Mouse (Mus musculus): ENCODE results near the gene Nkd1. TPM values are rescaled to one million over a fixed set of nuclear protein-coding genes. Genes with fewer than 3 reads are reported as not detected.

Gene Nkd1
- polyA plus RNA-seq, 1 experiment from 2014 or later: 33.7 TPM

DNA sequence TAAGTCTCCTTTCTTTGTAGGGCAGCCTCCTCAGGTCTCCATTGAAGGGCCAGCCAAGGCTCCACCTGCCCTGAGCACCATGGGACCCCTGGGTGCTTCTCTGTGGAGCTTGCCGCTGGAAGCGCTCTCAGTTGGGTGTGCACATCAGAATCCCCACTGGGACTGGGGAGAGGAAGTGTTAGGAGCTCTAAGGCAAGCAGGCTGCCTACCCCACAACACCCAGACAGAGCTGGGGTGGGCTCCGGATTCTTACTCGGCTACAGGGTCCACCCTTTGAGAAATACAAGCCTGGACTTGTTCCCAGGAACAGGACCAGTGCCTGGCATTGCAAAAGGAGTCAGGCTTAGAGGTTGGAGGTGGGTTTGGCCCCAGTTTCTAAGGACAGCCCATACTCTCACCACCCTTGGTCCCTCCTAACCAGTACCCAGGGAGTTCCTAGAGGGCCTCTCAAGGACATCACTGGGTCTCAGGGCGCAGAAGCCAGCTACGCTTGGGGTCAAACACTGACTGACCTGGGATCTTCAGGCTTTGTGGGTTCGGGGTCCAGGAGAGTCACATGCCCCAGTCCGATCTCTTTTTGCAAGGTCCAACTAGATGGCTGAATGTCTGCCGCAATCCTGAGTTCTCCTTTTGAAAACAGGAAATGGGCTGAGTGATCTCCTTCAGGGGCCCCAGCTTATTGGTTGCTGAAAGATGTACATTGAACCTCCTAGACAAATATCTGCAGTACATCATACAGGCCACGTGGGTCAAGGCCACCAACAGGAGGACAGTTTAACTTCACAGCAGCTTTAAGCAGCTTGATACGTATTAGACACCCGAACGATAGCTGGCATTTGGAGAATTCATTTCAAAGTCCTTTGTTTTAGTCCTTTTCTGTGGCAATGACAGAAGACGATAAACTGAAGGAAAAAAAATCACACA lies 114.6 kb downstream of the Nkd1 start, which contains the start of gene Snx20:
TSS of gene Snx20 (minus strand) at position 655 of the 924 bp plus-strand sequence.
- H3K4me2 ChIP-seq (replicated peaks; ENCODE audit: low read depth, low read length): no peak within 1 kb of the TSS
- WGBS: 75% methylated on average over 14 of the region's 14 CpGs

DNA sequence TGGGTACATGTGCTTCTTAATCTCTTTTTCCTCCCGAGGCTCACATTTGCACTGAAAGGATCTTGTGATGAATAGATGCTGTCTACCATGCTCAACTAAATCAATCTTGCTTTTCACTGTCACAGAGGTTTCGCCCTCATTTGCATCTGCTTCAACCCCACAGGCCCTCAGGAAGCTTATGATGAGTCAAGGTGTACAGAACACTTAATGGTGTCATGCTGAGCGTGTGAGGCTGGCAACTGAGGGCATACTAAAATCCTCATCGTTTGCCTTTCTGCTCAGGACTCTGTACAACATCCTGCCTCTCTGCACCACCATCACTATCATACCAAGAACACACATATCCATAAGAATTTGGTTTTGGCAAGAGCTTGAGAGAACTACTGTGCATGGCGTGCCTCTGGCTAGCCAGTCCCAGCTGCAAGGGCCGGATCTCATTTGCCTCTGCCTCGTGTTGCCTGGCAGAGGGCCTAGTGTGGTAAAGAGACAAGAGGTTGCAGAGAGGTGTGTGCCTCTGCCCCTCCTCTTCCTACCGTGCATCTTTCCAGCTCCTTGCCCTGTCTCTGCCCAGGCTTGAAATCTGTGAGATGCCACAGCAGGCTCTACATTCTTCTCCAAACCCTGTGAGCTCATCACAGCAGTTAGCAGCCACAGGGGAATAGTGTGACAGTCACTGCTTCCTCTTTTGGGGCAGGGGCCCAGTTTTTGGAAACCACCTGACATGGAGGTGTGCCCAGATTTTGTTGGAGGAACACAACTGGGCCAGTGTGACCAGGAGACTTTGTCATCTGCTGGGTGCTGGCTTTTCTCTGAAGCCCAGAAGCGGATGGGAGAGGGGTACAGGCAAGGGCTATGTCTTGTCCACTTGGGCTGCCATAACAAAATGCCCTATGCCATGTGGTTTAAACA lies 116.2 kb downstream of the Nkd1 start:
- H3K9me3 ChIP-seq (ENCODE audit: control insufficient read depth, low read depth, low read length): no peaks in the 10 kb centered on the region
- no peak overlapping the region for H3K4me2 ChIP-seq (replicated peaks; ENCODE audit: low read depth, low read length)
- H3K9ac ChIP-seq (replicated peaks; ENCODE audit: low read depth, low read length): no peak overlapping the region
- no peak overlapping the region for H3K4me3 ChIP-seq (ENCODE audit: low read depth, low read length)
- no peak overlapping the region for H3K27ac ChIP-seq (ENCODE audit: low read length)
- no peak for ATAC-seq (ENCODE audit: insufficient number of reproducible peaks, insufficient read depth, low FRiP score, low read depth)
- no peaks in the 10 kb centered on the region for H3K27me3 ChIP-seq (ENCODE audit: control insufficient read depth, insufficient read depth, low read length)
- no peaks in the 10 kb centered on the region for H3K4me1 ChIP-seq (ENCODE audit: control insufficient read depth, insufficient read depth, low read length)
- H3K36me3 ChIP-seq (ENCODE audit: control insufficient read depth, insufficient read depth, low read length): no peaks in the 10 kb centered on the region
- WGBS: 76% methylated on average over 9 of the region's 9 CpGs

More for the DNA sequence above, 114.6 kb downstream of the Nkd1 start, which contains the start of gene Snx20:
- H3K9me3 ChIP-seq (ENCODE audit: control insufficient read depth, low read depth, low read length): no peaks in the 10 kb centered on the region
- H3K27ac ChIP-seq (ENCODE audit: low read length): no peak within 1 kb of the TSS
- no peaks in the 10 kb centered on the region for H3K27me3 ChIP-seq (ENCODE audit: control insufficient read depth, insufficient read depth, low read length)
- no peaks in the 10 kb centered on the region for H3K4me1 ChIP-seq (ENCODE audit: control insufficient read depth, insufficient read depth, low read length)
- no peaks in the 10 kb centered on the region for H3K36me3 ChIP-seq (ENCODE audit: control insufficient read depth, insufficient read depth, low read length)
- no peak within 1 kb of the TSS for H3K9ac ChIP-seq (replicated peaks; ENCODE audit: low read depth, low read length)
- no peak within 1 kb of the TSS for H3K4me3 ChIP-seq (ENCODE audit: low read depth, low read length)
- no peak for ATAC-seq (ENCODE audit: insufficient number of reproducible peaks, insufficient read depth, low FRiP score, low read depth)

DNA sequence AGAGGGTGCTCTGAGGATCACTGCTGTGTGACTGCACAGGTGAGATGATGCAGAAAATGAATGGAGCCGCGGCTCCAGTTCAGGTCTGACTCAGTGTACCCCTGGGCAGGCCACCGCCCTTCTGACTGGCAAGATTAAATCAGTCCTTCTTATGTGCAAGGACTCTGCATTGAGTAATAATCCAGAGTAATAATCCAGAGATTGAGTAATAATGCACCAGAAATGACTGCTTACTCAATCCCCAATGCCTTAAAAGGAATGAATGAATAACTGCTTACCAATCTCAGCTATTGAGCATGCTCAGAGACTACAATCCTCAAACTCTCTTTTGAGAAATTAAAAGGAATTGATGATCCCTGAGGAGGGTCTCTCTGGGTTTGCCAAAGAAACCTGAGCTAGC lies 117.8 kb downstream of the Nkd1 start:
- WGBS: 99% methylated on average over 3 of the region's 3 CpGs
- no peak overlapping the region for H3K4me3 ChIP-seq (ENCODE audit: low read depth, low read length)
- no peak overlapping the region for H3K27ac ChIP-seq (ENCODE audit: low read length)
- ATAC-seq (ENCODE audit: insufficient number of reproducible peaks, insufficient read depth, low FRiP score, low read depth): no peak
- no peak overlapping the region for H3K9ac ChIP-seq (replicated peaks; ENCODE audit: low read depth, low read length)
- no peaks in the 10 kb centered on the region for H3K36me3 ChIP-seq (ENCODE audit: control insufficient read depth, insufficient read depth, low read length)
- no peak overlapping the region for H3K4me2 ChIP-seq (replicated peaks; ENCODE audit: low read depth, low read length)
- H3K9me3 ChIP-seq (ENCODE audit: control insufficient read depth, low read depth, low read length): no peaks in the 10 kb centered on the region
- no peaks in the 10 kb centered on the region for H3K27me3 ChIP-seq (ENCODE audit: control insufficient read depth, insufficient read depth, low read length)
- no peaks in the 10 kb centered on the region for H3K4me1 ChIP-seq (ENCODE audit: control insufficient read depth, insufficient read depth, low read length)

DNA sequence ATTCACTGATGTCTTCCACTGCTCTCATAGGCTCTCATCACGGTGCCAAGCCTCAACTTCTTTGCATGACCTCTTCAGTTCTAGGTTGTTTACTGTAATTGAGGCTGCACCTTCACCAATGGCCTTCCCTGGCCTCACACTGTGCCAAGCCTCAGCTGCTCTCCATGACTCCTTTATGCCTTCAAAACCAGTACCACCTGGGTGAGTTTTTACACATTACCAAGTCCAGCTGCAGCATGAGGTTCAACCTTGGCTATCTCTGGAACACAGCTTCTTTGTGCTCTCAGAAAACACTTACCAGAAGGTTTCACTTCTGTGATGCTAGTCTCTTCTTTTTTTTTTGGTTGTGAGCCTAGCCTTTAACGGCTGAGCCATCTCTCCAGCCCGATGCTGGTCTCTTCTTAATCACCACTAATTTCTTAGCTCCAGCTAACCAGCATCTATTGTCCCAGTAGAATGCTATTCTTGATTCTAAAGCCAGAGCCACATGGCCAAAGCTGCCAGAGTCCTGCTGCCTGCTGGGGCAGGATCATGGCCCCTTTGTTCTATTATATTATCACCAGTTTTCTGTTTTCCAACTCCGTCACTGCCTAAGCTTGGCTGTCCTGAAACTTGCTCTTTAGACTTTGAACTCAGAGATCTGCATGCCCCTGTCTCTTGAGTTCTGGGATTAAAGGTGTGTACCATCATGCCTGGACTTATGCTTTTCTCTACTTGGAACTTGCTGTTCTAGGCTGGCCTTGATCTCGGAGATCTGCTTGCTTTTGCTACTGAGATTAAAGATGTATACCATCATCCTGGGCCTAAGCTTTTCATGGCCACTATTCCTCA lies 121.8 kb downstream of the Nkd1 start:
- Histone ChIP-seq H3K4me1 (ENCODE audit: control insufficient read depth, insufficient read depth, low read length) (peaks cover 3% of the 10 kb centered on the region), H3K9me3 (ENCODE audit: control insufficient read depth, low read depth, low read length) (no peaks in the 10 kb centered on the region), H3K9ac (replicated peaks; ENCODE audit: low read depth, low read length) (no peak overlapping the region), H3K27me3 (ENCODE audit: control insufficient read depth, insufficient read depth, low read length) (no peaks in the 10 kb centered on the region), H3K27ac (ENCODE audit: low read length) (no peak overlapping the region), H3K36me3 (ENCODE audit: control insufficient read depth, insufficient read depth, low read length) (no peaks in the 10 kb centered on the region), H3K4me3 (ENCODE audit: low read depth, low read length) (no peak overlapping the region), H3K4me2 (replicated peaks; ENCODE audit: low read depth, low read length) (no peak overlapping the region)
- no peak for ATAC-seq (ENCODE audit: insufficient number of reproducible peaks, insufficient read depth, low FRiP score, low read depth)
- 80% methylated on average over 5 of the region's 5 CpGs for WGBS

Other genes starting within 250 kb of the Nkd1 start
- 3.8 and 5.0 TPM in 2 replicates for gene Adcy7, start 249.0 kb upstream of the Nkd1 start, polyA plus RNA-seq (2014; fragmentation: Nextera tagmentation; extraction: Ambion mirVana)
- gene Brd7, start 159.2 kb upstream of the Nkd1 start, polyA plus RNA-seq (2014; fragmentation: Nextera tagmentation; extraction: Ambion mirVana): 66.1 and 66.5 TPM in 2 replicates
- gene Snx20, start 114.8 kb downstream of the Nkd1 start, polyA plus RNA-seq (2014; fragmentation: Nextera tagmentation; extraction: Ambion mirVana): 1.2 and 2.4 TPM in 2 replicates
- 0.13 and 0.25 TPM in 2 replicates for gene Nod2, start 126.0 kb downstream of the Nkd1 start, polyA plus RNA-seq (2014; fragmentation: Nextera tagmentation; extraction: Ambion mirVana)
- 16.7 and 18.1 TPM in 2 replicates for gene Cyld, start 175.7 kb downstream of the Nkd1 start, polyA plus RNA-seq (2014; fragmentation: Nextera tagmentation; extraction: Ambion mirVana)

All from stomach, embryonic 14.5 days (tissue).